Mouse (Mus musculus) kidney, postnatal 14 days (tissue): ENCODE measurements around the gene Adamts4.
"Not testable (repeated sequence)": the region's sequence is repeated elsewhere in the genome, so short reads cannot be mapped to it uniquely, and the experiment has no call there.

ENCODE experiments used
- DNase-seq: peaks from one replicate; pipeline ENCODE4 v3.0.0; 2022; ENCODE audit warnings: mixed read lengths

Gene Adamts4

GRCm38 (mm10) chr1:171280250-171280915 is 30.2 kb downstream of the Adamts4 start:
- DNase-seq = peak; percentile 59

GRCm38 (mm10) chr1:171280916-171281527 is 30.8 kb downstream of the Adamts4 start, which contains the start of gene Ppox:
TSS of gene Ppox (minus strand) at chr1:171281186.
- DNase-seq = peak; percentile 95

GRCm38 (mm10) chr1:171281528-171281923 is 31.3 kb downstream of the Adamts4 start:
- DNase-seq = peak; percentile 89

- DNase-seq = no peak
Observed at GRCm38 (mm10) chr1:171282086-171282805, 32.0 kb downstream of the Adamts4 start.

- peak; percentile 3 for DNase-seq
Observed at GRCm38 (mm10) chr1:171283188-171284160, 33.3 kb downstream of the Adamts4 start.

- DNase-seq = peak; percentile 11
Observed at GRCm38 (mm10) chr1:171284491-171284890, 34.3 kb downstream of the Adamts4 start.

- peak; percentile 28 for DNase-seq
Observed at GRCm38 (mm10) chr1:171285096-171285892, 35.1 kb downstream of the Adamts4 start.

GRCm38 (mm10) chr1:171286517-171286916 is 36.3 kb downstream of the Adamts4 start:
- DNase-seq = peak; percentile 9

GRCm38 (mm10) chr1:171287136-171288081 is 37.2 kb downstream of the Adamts4 start, which contains the start of gene Usp21:
TSS of gene Usp21 (minus strand) at chr1:171287991.
- DNase-seq = peak; percentile 97

GRCm38 (mm10) chr1:171288328-171288727 is 38.1 kb downstream of the Adamts4 start:
- DNase-seq = no peak

- DNase-seq = no peak
Observed at GRCm38 (mm10) chr1:171293351-171293750, 43.1 kb downstream of the Adamts4 start.

- DNase-seq = peak; percentile 7
Observed at GRCm38 (mm10) chr1:171293906-171294297, 43.7 kb downstream of the Adamts4 start.

- peak; percentile 91 for DNase-seq
Observed at GRCm38 (mm10) chr1:171294298-171295062, 44.3 kb downstream of the Adamts4 start, which contains the start of gene Ufc1. TSS of gene Ufc1 (minus strand) at chr1:171295024.

GRCm38 (mm10) chr1:171295063-171295402 is 44.8 kb downstream of the Adamts4 start:
- no peak for DNase-seq

- no peak for DNase-seq
Observed at GRCm38 (mm10) chr1:171298226-171298625, 48.0 kb downstream of the Adamts4 start.

GRCm38 (mm10) chr1:171306157-171306556 is 55.9 kb downstream of the Adamts4 start:
- DNase-seq = not testable (repeated sequence)

- DNase-seq = no peak
Observed at GRCm38 (mm10) chr1:171309321-171309720, 59.1 kb downstream of the Adamts4 start.
